Mouse (Mus musculus) liver, adult 2 months (tissue): ENCODE data around the gene Krt15.

Experiments
- CTCF ChIP-seq: fragments of 200-500 bp; IDR thresholded peaks from 2 replicates; pipeline ENCODE4 v1.5.1; 2011; ENCODE audit warnings: low read depth, low read length, control low read depth
- POLR2A ChIP-seq: fragments of 200-500 bp; IDR thresholded peaks from 2 replicates; pipeline ENCODE4 v1.6.1; 2011; ENCODE audit warnings: low read length, control low read depth; ENCODE audit not compliant: insufficient read depth; ENCODE audit errors: extremely low read depth

- TF ChIP-seq POLR2A = no peak
- no peak for TF ChIP-seq CTCF
Measured at GRCm38 (mm10) chr11:100181725-100182124, 46.0 kb upstream of the Krt15 start.
